Mouse (Mus musculus): Measurements from ENCODE around the gene Triobp. TPM values are rescaled to one million over a fixed set of nuclear protein-coding genes. Genes with fewer than 3 reads are reported as not detected.
"Not testable (repeated sequence)": the region's sequence is repeated elsewhere in the genome, so short reads cannot be mapped to it uniquely, and the experiment has no call there.

The Triobp gene
- polyA plus RNA-seq, 1 experiment from 2014 or later = 33.0 TPM

DNA sequence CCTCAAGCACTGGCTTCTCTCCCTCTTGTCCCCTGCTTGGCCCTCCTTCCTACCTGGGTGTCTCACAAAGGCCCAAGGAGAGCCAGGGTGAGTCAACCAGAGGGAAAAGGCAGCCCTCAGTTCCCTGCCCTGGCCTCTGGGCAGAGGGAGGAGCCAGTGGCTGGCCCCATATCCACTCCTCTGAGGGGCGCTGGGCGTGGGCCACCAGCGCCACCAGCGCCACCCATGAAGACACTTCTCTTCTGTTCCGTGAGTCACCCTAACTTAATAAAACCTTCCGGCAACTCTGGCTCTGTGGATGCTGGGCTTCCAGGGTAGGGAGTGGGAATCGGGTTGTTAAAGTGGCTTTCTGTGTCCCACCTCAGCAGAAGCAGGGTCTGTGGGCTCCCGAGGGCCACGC, 58.1 kb downstream of the Triobp start:
- no peak for TF ChIP-seq CTCF (IDR thresholded peaks at IDR 0.05; ENCODE audit: low read depth)
- H3K27ac ChIP-seq = no peak overlapping the region
- no peak overlapping the region for H3K9ac ChIP-seq (ENCODE audit: low read depth, low read length)
- WGBS = 89% methylated on average over 9 of the region's 9 CpGs
- no peaks in the 10 kb centered on the region for H3K4me1 ChIP-seq (replicated peaks; ENCODE audit: insufficient read depth, low read length)
- no peaks in the 10 kb centered on the region for H3K9me3 ChIP-seq (replicated peaks; ENCODE audit: low read length)
- no peak for DNase-seq (ENCODE audit: low spot score)
- H3K4me2 ChIP-seq (ENCODE audit: low read length) = no peak overlapping the region
- no peaks in the 10 kb centered on the region for H3K27me3 ChIP-seq (ENCODE audit: insufficient read depth, low read length)
- peaks cover 45% of the 10 kb centered on the region for H3K36me3 ChIP-seq (ENCODE audit: insufficient read depth, low read length)
- no peak overlapping the region for H3K4me3 ChIP-seq (replicated peaks; ENCODE audit: low read depth, low read length)
- no peak for ATAC-seq (replicated peaks; ENCODE audit: low FRiP score, low read depth)

DNA sequence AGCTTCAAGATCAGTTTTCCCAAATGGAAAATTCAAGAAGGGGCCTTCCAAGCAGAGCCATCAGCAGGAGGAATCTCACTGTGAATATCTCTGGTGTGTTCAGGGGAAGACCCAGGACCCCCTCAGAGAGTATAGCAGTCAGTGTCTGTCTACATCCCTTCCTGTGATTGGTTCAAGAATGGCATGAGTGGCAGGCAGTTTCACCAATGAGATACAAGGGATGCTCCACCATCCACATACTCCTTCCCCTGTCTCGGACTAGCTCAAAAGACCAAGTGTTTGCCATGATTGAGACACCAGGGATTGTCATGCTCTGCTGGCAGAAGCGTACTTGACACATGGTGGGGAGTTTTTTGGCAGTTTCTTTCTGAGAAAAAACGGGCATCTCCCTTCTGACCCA, 59.1 kb downstream of the Triobp start:
- 77% methylated on average over 3 of the region's 3 CpGs for WGBS
- no peak for DNase-seq (ENCODE audit: low spot score)
- TF ChIP-seq CTCF (IDR thresholded peaks at IDR 0.05; ENCODE audit: low read depth) = no peak

DNA sequence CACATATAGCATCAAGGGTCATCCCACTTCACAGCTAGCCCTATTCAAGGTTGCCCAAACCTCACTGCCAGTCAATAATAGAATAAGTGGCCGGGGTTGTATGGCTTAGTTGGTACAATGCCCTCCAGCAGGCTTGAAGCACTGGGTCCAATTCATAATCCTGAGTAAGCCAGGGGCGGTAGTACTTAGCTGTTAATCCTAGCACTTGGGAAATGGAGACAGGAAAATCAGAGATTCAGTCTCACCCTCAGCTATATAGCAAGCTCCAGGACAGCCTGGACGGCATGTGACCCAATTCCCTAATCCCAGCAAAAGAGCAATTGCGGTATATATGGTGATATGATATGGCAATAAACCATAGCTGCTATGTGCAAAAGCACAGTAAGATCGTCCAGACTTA, 59.5 kb downstream of the Triobp start:
- H3K27ac ChIP-seq = no peak overlapping the region
- no peaks in the 10 kb centered on the region for H3K9me3 ChIP-seq (replicated peaks; ENCODE audit: low read length)
- ATAC-seq (replicated peaks; ENCODE audit: low FRiP score, low read depth) (no peak), DNase-seq (ENCODE audit: low spot score) (no peak)
- H3K4me3 ChIP-seq (replicated peaks; ENCODE audit: low read depth, low read length) = no peak overlapping the region
- no peak overlapping the region for H3K9ac ChIP-seq (ENCODE audit: low read depth, low read length)
- H3K27me3 ChIP-seq (ENCODE audit: insufficient read depth, low read length) = no peaks in the 10 kb centered on the region
- H3K4me2 ChIP-seq (ENCODE audit: low read length) = no peak overlapping the region
- no peaks in the 10 kb centered on the region for H3K4me1 ChIP-seq (replicated peaks; ENCODE audit: insufficient read depth, low read length)
- TF ChIP-seq CTCF (IDR thresholded peaks at IDR 0.05; ENCODE audit: low read depth) = no peak
- H3K36me3 ChIP-seq (ENCODE audit: insufficient read depth, low read length) = peaks cover 31% of the 10 kb centered on the region
- WGBS = 90% methylated on average over 5 of the region's 5 CpGs

More for the DNA sequence above, 59.1 kb downstream of the Triobp start:
- Histone ChIP-seq H3K36me3 (ENCODE audit: insufficient read depth, low read length) (peaks cover 34% of the 10 kb centered on the region), H3K9me3 (replicated peaks; ENCODE audit: low read length) (no peaks in the 10 kb centered on the region), H3K9ac (ENCODE audit: low read depth, low read length) (no peak overlapping the region), H3K4me1 (replicated peaks; ENCODE audit: insufficient read depth, low read length) (no peaks in the 10 kb centered on the region), H3K27me3 (ENCODE audit: insufficient read depth, low read length) (no peaks in the 10 kb centered on the region), H3K4me2 (ENCODE audit: low read length) (no peak overlapping the region), H3K4me3 (replicated peaks; ENCODE audit: low read depth, low read length) (no peak overlapping the region), H3K27ac (no peak overlapping the region)
- ATAC-seq (replicated peaks; ENCODE audit: low FRiP score, low read depth) = no peak

DNA sequence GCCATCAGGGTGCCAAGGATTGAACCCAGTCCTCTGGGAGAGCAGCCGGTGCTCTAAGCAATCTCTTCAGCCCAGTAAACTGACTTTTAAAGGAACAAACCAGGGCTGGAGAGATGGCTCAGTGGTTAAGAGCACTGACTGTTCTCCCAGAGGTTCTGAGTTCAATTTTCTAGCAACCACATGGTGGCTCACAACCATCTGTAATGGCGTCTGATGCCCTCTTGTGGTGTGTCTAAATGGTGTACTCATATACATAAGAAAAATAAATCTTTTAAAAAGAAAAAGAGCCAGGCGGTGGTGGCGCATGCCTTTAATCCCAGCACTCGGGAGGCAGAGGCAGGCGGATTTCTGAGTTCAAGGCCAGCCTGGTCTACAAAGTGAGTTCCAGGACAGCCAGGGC, 60.3 kb downstream of the Triobp start:
- H3K27ac ChIP-seq; ATAC-seq (replicated peaks; ENCODE audit: low FRiP score, low read depth): not testable (repeated sequence)

DNA sequence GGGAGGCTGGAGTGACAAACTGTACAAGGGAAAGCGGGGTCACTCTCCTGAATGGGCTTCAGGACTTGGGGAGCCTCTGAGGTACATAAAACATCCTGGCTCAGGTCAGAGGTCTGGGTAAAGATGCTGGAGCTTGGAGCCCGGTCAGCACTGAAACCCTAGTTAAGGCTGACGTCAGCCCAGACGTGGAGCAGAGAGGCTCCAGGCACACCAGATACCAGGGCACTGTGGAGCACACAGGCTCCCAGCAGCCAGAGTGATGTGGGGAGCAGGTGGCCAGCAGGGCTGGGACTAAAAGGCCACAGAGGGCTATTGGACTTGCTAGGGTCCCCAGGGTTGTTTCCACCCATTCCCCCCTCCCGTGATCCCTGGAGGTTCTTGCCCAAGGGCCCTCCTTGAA, 62.2 kb downstream of the Triobp start:
- H3K27me3 ChIP-seq (ENCODE audit: insufficient read depth, low read length) = no peaks in the 10 kb centered on the region
- ATAC-seq (replicated peaks; ENCODE audit: low FRiP score, low read depth) (no peak), DNase-seq (ENCODE audit: low spot score) (no peak)
- no peak overlapping the region for H3K4me2 ChIP-seq (ENCODE audit: low read length)
- H3K36me3 ChIP-seq (ENCODE audit: insufficient read depth, low read length) = peaks cover 16% of the 10 kb centered on the region
- no peak overlapping the region for H3K27ac ChIP-seq
- 58% methylated on average over 5 of the region's 5 CpGs for WGBS
- H3K9me3 ChIP-seq (replicated peaks; ENCODE audit: low read length) = no peaks in the 10 kb centered on the region
- TF ChIP-seq CTCF (IDR thresholded peaks at IDR 0.05; ENCODE audit: low read depth) = no peak
- no peaks in the 10 kb centered on the region for H3K4me1 ChIP-seq (replicated peaks; ENCODE audit: insufficient read depth, low read length)
- no peak overlapping the region for H3K9ac ChIP-seq (ENCODE audit: low read depth, low read length)
- H3K4me3 ChIP-seq (replicated peaks; ENCODE audit: low read depth, low read length) = no peak overlapping the region

More for the DNA sequence above, 60.3 kb downstream of the Triobp start:
- H3K9ac ChIP-seq (ENCODE audit: low read depth, low read length); H3K4me3 ChIP-seq (replicated peaks; ENCODE audit: low read depth, low read length); H3K27me3 ChIP-seq (ENCODE audit: insufficient read depth, low read length); H3K9me3 ChIP-seq (replicated peaks; ENCODE audit: low read length); DNase-seq (ENCODE audit: low spot score); H3K4me2 ChIP-seq (ENCODE audit: low read length); H3K4me1 ChIP-seq (replicated peaks; ENCODE audit: insufficient read depth, low read length): not testable (repeated sequence)
- H3K36me3 ChIP-seq (ENCODE audit: insufficient read depth, low read length) = peaks cover 31% of the 10 kb centered on the region
- peak; percentile 38 for TF ChIP-seq CTCF (IDR thresholded peaks at IDR 0.05; ENCODE audit: low read depth)
- WGBS = 91% methylated on average over 6 of the region's 6 CpGs

DNA sequence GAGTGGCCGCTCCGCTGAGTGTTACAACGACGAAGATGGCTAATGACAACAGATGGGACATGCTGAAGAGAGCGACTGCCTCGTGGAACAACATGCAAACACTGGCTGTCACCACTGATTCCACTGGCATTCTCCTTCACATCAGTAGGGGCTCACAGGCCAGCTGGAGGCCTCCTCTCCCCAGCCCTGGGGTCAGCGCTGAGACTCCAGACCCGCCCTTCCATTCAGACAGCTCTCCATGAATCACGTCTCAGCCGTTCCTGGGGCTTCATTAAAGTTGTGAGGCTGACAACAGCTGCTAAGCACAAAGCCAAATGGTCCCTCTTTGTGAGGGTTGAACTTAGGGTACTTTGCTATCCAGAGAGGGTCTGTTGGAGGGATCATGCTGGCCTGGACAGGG, 64.0 kb downstream of the Triobp start:
- Histone ChIP-seq H3K27me3 (ENCODE audit: insufficient read depth, low read length) (no peaks in the 10 kb centered on the region), H3K4me2 (ENCODE audit: low read length) (no peak overlapping the region), H3K4me1 (replicated peaks; ENCODE audit: insufficient read depth, low read length) (no peaks in the 10 kb centered on the region), H3K4me3 (replicated peaks; ENCODE audit: low read depth, low read length) (no peak overlapping the region), H3K9ac (ENCODE audit: low read depth, low read length) (no peak overlapping the region), H3K27ac (no peak overlapping the region), H3K36me3 (ENCODE audit: insufficient read depth, low read length) (no peaks in the 10 kb centered on the region), H3K9me3 (replicated peaks; ENCODE audit: low read length) (no peaks in the 10 kb centered on the region)
- DNase-seq (ENCODE audit: low spot score) = peak; percentile 31
- WGBS = 50% methylated on average over 10 of the region's 10 CpGs
- no peak for ATAC-seq (replicated peaks; ENCODE audit: low FRiP score, low read depth)
- no peak for TF ChIP-seq CTCF (IDR thresholded peaks at IDR 0.05; ENCODE audit: low read depth)

DNA sequence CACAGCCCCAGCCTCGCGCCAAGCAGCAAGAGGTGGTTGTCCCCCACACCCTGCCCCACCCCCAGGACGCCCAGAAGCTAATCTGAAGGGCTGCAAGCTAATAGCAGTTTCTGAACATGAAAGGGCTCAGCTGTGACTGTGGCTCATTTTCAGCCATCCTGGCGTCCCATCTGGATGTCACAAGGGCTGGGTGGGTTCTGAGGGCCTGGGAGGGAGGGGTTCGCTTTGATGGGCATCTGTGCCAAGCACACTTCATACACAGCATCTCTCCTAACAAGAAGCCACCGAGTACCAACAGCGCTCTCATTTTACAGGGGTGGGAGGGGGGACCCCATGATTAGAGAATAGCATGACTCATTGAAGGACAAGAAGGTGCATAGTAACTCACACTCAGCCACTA, 65.9 kb downstream of the Triobp start:
- ATAC-seq (replicated peaks; ENCODE audit: low FRiP score, low read depth) (no peak), DNase-seq (ENCODE audit: low spot score) (no peak)
- no peaks in the 10 kb centered on the region for H3K36me3 ChIP-seq (ENCODE audit: insufficient read depth, low read length)
- H3K27me3 ChIP-seq (ENCODE audit: insufficient read depth, low read length) = no peaks in the 10 kb centered on the region
- H3K27ac ChIP-seq = no peak overlapping the region
- no peak overlapping the region for H3K9ac ChIP-seq (ENCODE audit: low read depth, low read length)
- TF ChIP-seq CTCF (IDR thresholded peaks at IDR 0.05; ENCODE audit: low read depth) = no peak
- H3K4me1 ChIP-seq (replicated peaks; ENCODE audit: insufficient read depth, low read length) = no peaks in the 10 kb centered on the region
- no peaks in the 10 kb centered on the region for H3K9me3 ChIP-seq (replicated peaks; ENCODE audit: low read length)
- no peak overlapping the region for H3K4me2 ChIP-seq (ENCODE audit: low read length)
- 48% methylated on average over 7 of the region's 7 CpGs for WGBS
- no peak overlapping the region for H3K4me3 ChIP-seq (replicated peaks; ENCODE audit: low read depth, low read length)

All from kidney, postnatal 0 days (tissue).